Mouse (Mus musculus) heart, postnatal 0 days (tissue): ENCODE results near the gene 2810006K23Rik. TPM values are rescaled to one million over a fixed set of nuclear protein-coding genes. Genes with fewer than 3 reads are reported as not detected.

Experiments
- ATAC-seq: fragments of 200-750 bp; cut with Nextera tagmentation; 2 replicates; pipeline ENCODE4 v1.8.0; 2017; ENCODE audit warnings: low read depth, moderate number of reproducible peaks, moderate library complexity; ENCODE audit not compliant: insufficient read depth
- DNase-seq: peaks from one replicate; pipeline ENCODE4 v3.0.0-alpha.2; 2016; ENCODE audit warnings: low spot score
- H3K27ac ChIP-seq: fragments of 300-500 bp; sonication (generic); 2 replicates; pipeline ENCODE4 v1.5.1; 2014; ENCODE audit warnings: low read depth, mild to moderate bottlenecking
- H3K27me3 ChIP-seq: fragments of 300-500 bp; sonication (generic); 2 replicates; pipeline ENCODE4 v1.6.1; 2014; ENCODE audit warnings: low read length, mixed read lengths; ENCODE audit not compliant: control insufficient read depth, insufficient read depth
- H3K36me3 ChIP-seq: fragments of 300-500 bp; sonication (generic); replicated peaks from 2 replicates; pipeline ENCODE4 v1.6.1; 2014; ENCODE audit warnings: low read length, mixed read lengths; ENCODE audit not compliant: control insufficient read depth, insufficient read depth
- H3K4me1 ChIP-seq: fragments of 300-500 bp; sonication (generic); 2 replicates; pipeline ENCODE4 v1.6.1; 2014; ENCODE audit warnings: antibody characterized with exemption; ENCODE audit not compliant: control insufficient read depth, insufficient read depth
- H3K4me2 ChIP-seq: fragments of 300-500 bp; sonication (generic); 2 replicates; pipeline ENCODE4 v1.6.1; 2014; ENCODE audit warnings: low read depth, mild to moderate bottlenecking, low read length, moderate library complexity
- H3K4me3 ChIP-seq: fragments of 300-500 bp; sonication (generic); 2 replicates; pipeline ENCODE4 v1.5.1; 2014; ENCODE audit warnings: low read depth, low read length
- H3K9ac ChIP-seq: fragments of 300-500 bp; sonication (generic); replicated peaks from 2 replicates; pipeline ENCODE4 v1.6.1; 2014; ENCODE audit warnings: low read depth, low read length, mixed read lengths
- H3K9me3 ChIP-seq: fragments of 300-500 bp; sonication (generic); replicated peaks from 2 replicates; pipeline ENCODE4 v1.6.1; 2016; ENCODE audit warnings: low read length; ENCODE audit not compliant: control insufficient read depth
- CTCF ChIP-seq: IDR thresholded peaks from 2 replicates; pipeline ENCODE4 v1.5.1; 2016; ENCODE audit warnings: antibody characterized with exemption, control low read depth, low read depth
- EP300 ChIP-seq: IDR thresholded peaks from 2 replicates; pipeline ENCODE4 v1.6.1; 2016; ENCODE audit warnings: antibody characterized with exemption, low read depth
- WGBS: fragments of 180-500 bp; shearing (Covaris S2); extraction: QIAGEN DNeasy Blood & Tissue Kit; methylation state at CpG from one replicate; pipeline ENCODE4 v1.1.7; 2014; 5-methylcytosine and 5-hydroxymethylcytosine counted together
- polyA plus RNA-seq: library from polyadenylated mRNA; unstranded; fragments of >200 nt; fragmentation: Nextera tagmentation; extraction: Ambion mirVana; gene quantifications from 2 replicates; pipeline ENCODE4 v1.2.1, GENCODE M21; 2015
- total RNA-seq: library from RNA; depleted of rRNA; stranded (reverse); fragments of >200 nt; gene quantifications from 2 replicates; pipeline ENCODE4 v1.2.3, GENCODE M21; 2014; ENCODE audit warnings: low replicate concordance; rRNA removed

Gene 2810006K23Rik
- total and polyA plus RNA-seq, 2 experiments from 2014 or later: 12.4 to 20.0 TPM

- Histone ChIP-seq H3K27me3 (no peaks in the 10 kb centered on the region), H3K36me3 (peaks cover 94% of the 10 kb centered on the region), H3K27ac (no peak overlapping the region), H3K9ac (no peak overlapping the region), H3K4me3 (no peak overlapping the region), H3K9me3 (no peaks in the 10 kb centered on the region), H3K4me1 (no peaks in the 10 kb centered on the region), H3K4me2 (no peak overlapping the region)
- ATAC-seq (no peak), DNase-seq (no peak)
- TF ChIP-seq CTCF (no peak), EP300 (no peak)
- 96% methylated on average over 7 of the region's 7 CpGs for WGBS
Measured at GRCm38 (mm10) chr5:124374298-124374697, 46.4 kb downstream of the 2810006K23Rik start.

DNA sequence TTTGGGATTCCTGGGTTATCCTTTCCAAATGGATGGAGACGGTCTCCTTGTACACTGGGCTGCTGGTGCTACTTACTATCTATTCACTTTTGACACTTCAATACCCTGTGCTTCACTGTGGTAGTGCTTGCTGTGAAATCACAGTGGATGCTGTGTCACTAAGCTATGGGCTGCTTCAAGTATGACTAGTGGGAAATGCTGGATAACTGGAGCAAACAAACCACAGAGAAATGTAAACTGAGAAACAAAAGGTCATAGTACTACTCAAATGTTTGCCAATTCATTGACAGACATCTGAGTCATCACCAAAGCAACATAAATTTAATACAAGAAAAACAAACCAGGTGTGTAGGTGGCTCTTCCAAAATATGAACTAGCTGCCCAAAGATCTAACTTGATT, 48.5 kb downstream of the 2810006K23Rik start:
- TF ChIP-seq CTCF (no peak), EP300 (no peak)
- ATAC-seq (no peak), DNase-seq (no peak)
- Histone ChIP-seq H3K27ac (no peak overlapping the region), H3K4me1 (no peaks in the 10 kb centered on the region), H3K4me3 (no peak overlapping the region), H3K36me3 (peaks cover 94% of the 10 kb centered on the region), H3K27me3 (no peaks in the 10 kb centered on the region), H3K9ac (no peak overlapping the region), H3K4me2 (no peak overlapping the region), H3K9me3 (no peaks in the 10 kb centered on the region)
- WGBS: 90% methylated on average over 1 of the region's 1 CpGs

DNA sequence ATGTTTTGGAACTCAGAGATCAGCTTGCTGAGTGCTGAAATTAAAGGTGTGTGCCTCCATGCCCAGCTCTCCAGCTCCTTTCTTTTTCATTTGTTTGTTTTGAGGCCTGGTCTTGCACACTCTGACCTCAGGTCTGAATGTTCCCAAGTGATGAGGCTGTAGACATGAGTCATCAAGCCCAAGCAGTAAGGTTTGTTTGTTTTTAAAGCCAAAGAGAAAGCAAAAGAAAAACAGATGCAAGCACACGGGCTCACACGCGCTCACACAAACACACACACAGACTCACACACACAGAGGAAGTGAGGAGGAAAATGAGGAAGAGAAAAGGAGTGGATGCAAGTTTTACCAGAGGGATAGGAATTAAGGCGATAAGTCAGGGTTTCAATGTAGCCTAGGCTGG, 49.3 kb downstream of the 2810006K23Rik start:
- Histone ChIP-seq H3K4me2 (no peak overlapping the region), H3K36me3 (peaks cover 94% of the 10 kb centered on the region), H3K4me3 (no peak overlapping the region), H3K9me3 (no peaks in the 10 kb centered on the region), H3K27ac (no peak overlapping the region), H3K9ac (no peak overlapping the region), H3K27me3 (no peaks in the 10 kb centered on the region), H3K4me1 (no peaks in the 10 kb centered on the region)
- WGBS: 84% methylated on average over 4 of the region's 4 CpGs
- no peak for ATAC-seq
- DNase-seq: no peak
- no peak for TF ChIP-seq EP300
- TF ChIP-seq CTCF: no peak

- no peak overlapping the region for H3K9ac ChIP-seq
- no peak overlapping the region for H3K4me3 ChIP-seq
- no peaks in the 10 kb centered on the region for H3K9me3 ChIP-seq
- no peaks in the 10 kb centered on the region for H3K27me3 ChIP-seq
- H3K4me2 ChIP-seq: no peak overlapping the region
- ATAC-seq (no peak), DNase-seq (no peak)
- H3K27ac ChIP-seq: no peak overlapping the region
- H3K36me3 ChIP-seq: peaks cover 93% of the 10 kb centered on the region
- WGBS: 79% methylated on average over 1 of the region's 1 CpGs
- TF ChIP-seq EP300: no peak
- no peak for TF ChIP-seq CTCF
- H3K4me1 ChIP-seq: no peaks in the 10 kb centered on the region
Measured at GRCm38 (mm10) chr5:124380121-124380520, 52.2 kb downstream of the 2810006K23Rik start.

DNA sequence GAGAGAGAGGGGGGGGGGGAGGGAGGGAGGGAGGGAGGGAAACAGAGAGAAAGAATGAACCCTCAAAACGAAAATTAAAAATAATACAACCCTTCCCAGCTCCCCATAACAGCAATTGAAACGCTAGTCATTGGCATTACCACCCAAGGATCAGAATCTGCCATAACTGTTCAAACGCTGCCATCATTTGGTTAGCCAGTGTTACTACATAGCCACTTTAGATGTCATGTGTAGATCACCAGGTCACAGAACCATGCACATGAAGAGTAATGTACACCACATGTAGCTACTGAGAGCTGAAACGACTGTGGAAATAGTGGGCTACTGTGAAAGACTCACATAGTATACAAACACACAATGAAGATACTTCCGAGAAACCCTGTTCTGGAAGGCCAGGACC, 60.0 kb downstream of the 2810006K23Rik start:
- TF ChIP-seq CTCF (peak; percentile 45), EP300 (no peak)
- no peaks in the 10 kb centered on the region for H3K4me1 ChIP-seq
- no peak overlapping the region for H3K4me2 ChIP-seq
- no peaks in the 10 kb centered on the region for H3K27me3 ChIP-seq
- peaks cover 91% of the 10 kb centered on the region for H3K36me3 ChIP-seq
- ATAC-seq: no peak
- 71% methylated on average over 5 of the region's 5 CpGs for WGBS
- no peak overlapping the region for H3K9ac ChIP-seq
- no peaks in the 10 kb centered on the region for H3K9me3 ChIP-seq
- H3K27ac ChIP-seq: no peak overlapping the region
- H3K4me3 ChIP-seq: no peak overlapping the region
- DNase-seq: peak; percentile 10

Other genes with a start within 250 kb of the 2810006K23Rik start
- 1.8 and 5.4 TPM in 2 replicates for gene Abcb9, start 232.3 kb upstream of the 2810006K23Rik start, total RNA-seq
- 2.3 and 3.0 TPM in 2 replicates for gene Abcb9, start 232.3 kb upstream of the 2810006K23Rik start, polyA plus RNA-seq
- gene Ogfod2, start 215.8 kb upstream of the 2810006K23Rik start, total RNA-seq: 37.6 and 55.1 TPM in 2 replicates
- gene Ogfod2, start 215.8 kb upstream of the 2810006K23Rik start, polyA plus RNA-seq: 19.0 and 19.3 TPM in 2 replicates
- 12.2 and 18.0 TPM in 2 replicates for gene Arl6ip4, start 212.0 kb upstream of the 2810006K23Rik start, total RNA-seq
- gene Arl6ip4, start 212.0 kb upstream of the 2810006K23Rik start, polyA plus RNA-seq: 70.7 and 76.9 TPM in 2 replicates
- 17.1 and 28.6 TPM in 2 replicates for gene Pitpnm2, start 78.3 kb upstream of the 2810006K23Rik start, total RNA-seq
- gene Pitpnm2, start 78.3 kb upstream of the 2810006K23Rik start, polyA plus RNA-seq: 3.1 and 3.2 TPM in 2 replicates
- 10.5 and 12.2 TPM in 2 replicates for gene Mphosph9, start 117 bp upstream of the 2810006K23Rik start, total RNA-seq
- gene Mphosph9, start 117 bp upstream of the 2810006K23Rik start, polyA plus RNA-seq: 4.4 and 5.3 TPM in 2 replicates
- 113 and 180 TPM in 2 replicates for gene Cdk2ap1, start 35.0 kb downstream of the 2810006K23Rik start, total RNA-seq
- 23.2 and 26.6 TPM in 2 replicates for gene Cdk2ap1, start 35.0 kb downstream of the 2810006K23Rik start, polyA plus RNA-seq
- gene Sbno1, start 97.9 kb downstream of the 2810006K23Rik start, total RNA-seq: 27.0 and 33.8 TPM in 2 replicates
- 46.8 and 52.8 TPM in 2 replicates for gene Sbno1, start 97.9 kb downstream of the 2810006K23Rik start, polyA plus RNA-seq
- 71.9 and 82.9 TPM in 2 replicates for gene Kmt5a, start 111.8 kb downstream of the 2810006K23Rik start, total RNA-seq
- gene Kmt5a, start 111.8 kb downstream of the 2810006K23Rik start, polyA plus RNA-seq: 26.0 and 27.7 TPM in 2 replicates
- 8.4 and 12.4 TPM in 2 replicates for gene Rilpl2, start 150.3 kb downstream of the 2810006K23Rik start, total RNA-seq
- gene Rilpl2, start 150.3 kb downstream of the 2810006K23Rik start, polyA plus RNA-seq: 14.9 and 15.4 TPM in 2 replicates
- 0.50 and 4.4 TPM in 2 replicates for gene Snrnp35, start 155.0 kb downstream of the 2810006K23Rik start, total RNA-seq
- gene Snrnp35, start 155.0 kb downstream of the 2810006K23Rik start, polyA plus RNA-seq: 14.0 and 14.6 TPM in 2 replicates
- gene Rilpl1, start 203.3 kb downstream of the 2810006K23Rik start, total RNA-seq: 34.7 and 52.1 TPM in 2 replicates
- 39.0 and 40.5 TPM in 2 replicates for gene Rilpl1, start 203.3 kb downstream of the 2810006K23Rik start, polyA plus RNA-seq
- 331 and 388 TPM in 2 replicates for gene Tmed2, start 212.6 kb downstream of the 2810006K23Rik start, total RNA-seq
- gene Tmed2, start 212.6 kb downstream of the 2810006K23Rik start, polyA plus RNA-seq: 389 and 404 TPM in 2 replicates
- 1.1 and 5.2 TPM in 2 replicates for gene Ddx55, start 224.8 kb downstream of the 2810006K23Rik start, total RNA-seq
- 4.9 and 5.9 TPM in 2 replicates for gene Ddx55, start 224.8 kb downstream of the 2810006K23Rik start, polyA plus RNA-seq